Mouse (Mus musculus): ENCODE data around the gene Slc26a10. TPM values are rescaled to one million over a fixed set of nuclear protein-coding genes. Genes with fewer than 3 reads are reported as not detected.

Slc26a10 gene
- polyA plus RNA-seq, 1 experiment: 0.85 TPM

DNA sequence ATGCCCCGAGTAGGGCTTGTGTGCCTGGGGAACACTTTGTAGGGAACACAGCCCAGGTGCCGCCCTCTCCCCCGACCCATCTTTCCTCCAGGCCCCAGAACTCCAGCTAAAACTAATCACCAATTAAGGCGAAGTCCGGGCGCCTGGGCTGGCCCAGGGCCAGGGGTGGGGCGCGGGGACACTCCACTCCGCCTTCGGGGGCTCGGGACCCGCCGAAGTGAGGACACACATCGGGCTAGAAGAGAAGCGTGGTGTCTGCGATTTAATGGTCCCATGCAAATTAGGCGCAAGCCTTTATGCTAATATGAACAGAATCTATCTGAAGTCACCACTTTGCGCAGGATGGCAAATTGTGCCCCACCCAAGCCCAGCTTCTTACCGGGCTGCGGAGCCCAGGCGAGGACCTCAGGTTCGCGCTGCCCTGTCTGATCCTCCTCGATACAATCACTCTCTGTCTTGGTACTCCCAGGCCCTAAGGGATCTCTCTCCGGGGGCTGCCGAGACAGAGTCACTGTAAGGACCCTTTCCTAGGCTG, 8.7 kb upstream of the Slc26a10 start:
- H3K27ac ChIP-seq (ENCODE audit: insufficient read depth, low read depth, low read length): peak overlapping the region; percentile 81

DNA sequence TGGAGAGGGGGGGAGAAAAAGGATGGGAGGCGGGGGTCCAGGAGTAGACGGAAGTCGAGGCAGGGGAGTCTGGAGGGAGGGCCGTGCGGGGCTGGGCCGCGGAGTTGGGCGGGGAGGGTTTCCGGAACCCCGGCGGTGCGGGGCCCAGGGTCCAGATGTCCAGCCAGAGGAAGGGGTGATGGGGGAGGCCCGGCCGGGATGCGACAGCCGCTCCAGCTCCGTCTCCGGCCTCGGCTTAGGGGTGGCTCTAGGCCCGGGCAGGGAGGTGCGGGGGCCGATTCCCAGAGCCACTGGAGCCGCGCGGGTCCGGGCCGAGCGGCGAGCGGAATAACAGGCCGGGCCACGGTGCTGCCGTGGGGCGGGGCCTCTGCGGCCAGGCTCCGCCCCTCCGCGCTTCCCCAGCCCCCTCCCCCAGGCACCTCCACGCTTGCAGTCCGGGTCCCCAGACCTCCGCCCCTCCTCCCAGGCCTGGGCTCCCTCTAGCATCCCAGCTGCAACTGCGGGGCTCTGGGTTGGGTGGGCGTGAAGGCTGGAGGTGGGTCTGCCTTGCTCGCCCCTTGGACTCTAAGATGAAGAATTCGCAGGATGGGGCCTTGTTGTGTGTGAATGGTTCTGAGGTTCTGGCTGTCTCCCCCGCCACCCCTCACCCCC, 8.1 kb upstream of the Slc26a10 start:
- no peaks in the 10 kb centered on the region for H3K36me3 ChIP-seq (ENCODE audit: control insufficient read depth, insufficient read depth, low read length)
- H3K4me1 ChIP-seq (ENCODE audit: control insufficient read depth, insufficient read depth, insufficient read length, low read length): peaks cover 6% of the 10 kb centered on the region; the same call in 1 of the 2 replicates
- H3K27me3 ChIP-seq (ENCODE audit: control insufficient read depth, insufficient read depth, low read length): peaks cover 35% of the 10 kb centered on the region
- WGBS: under 1% methylated on average over 44 of the region's 46 CpGs
- no peak overlapping the region for H3K27ac ChIP-seq (ENCODE audit: insufficient read depth, low read depth, low read length)
- TF ChIP-seq CTCF (IDR thresholded peaks at IDR 0.05; ENCODE audit: extremely low read depth, insufficient read length, insufficient replicate concordance, low read depth, low read length) (no peak), POLR2A (IDR thresholded peaks at IDR 0.05; ENCODE audit: low read depth, low read length) (no peak)
- peak overlapping the region; percentile 63 for H3K4me3 ChIP-seq (ENCODE audit: low read depth, low read length)

More for the DNA sequence above, 8.7 kb upstream of the Slc26a10 start:
- no peaks in the 10 kb centered on the region for H3K36me3 ChIP-seq (ENCODE audit: control insufficient read depth, insufficient read depth, low read length)
- peaks cover 33% of the 10 kb centered on the region for H3K27me3 ChIP-seq (ENCODE audit: control insufficient read depth, insufficient read depth, low read length)
- H3K4me3 ChIP-seq (ENCODE audit: low read depth, low read length): peak overlapping the region; percentile 63
- H3K4me1 ChIP-seq (ENCODE audit: control insufficient read depth, insufficient read depth, insufficient read length, low read length): peaks cover 4% of the 10 kb centered on the region; the same call in 1 of the 2 replicates
- 1% methylated on average over 26 of the region's 26 CpGs for WGBS
- TF ChIP-seq CTCF (IDR thresholded peaks at IDR 0.05; ENCODE audit: extremely low read depth, insufficient read length, insufficient replicate concordance, low read depth, low read length): no peak
- no peak for TF ChIP-seq POLR2A (IDR thresholded peaks at IDR 0.05; ENCODE audit: low read depth, low read length)

DNA sequence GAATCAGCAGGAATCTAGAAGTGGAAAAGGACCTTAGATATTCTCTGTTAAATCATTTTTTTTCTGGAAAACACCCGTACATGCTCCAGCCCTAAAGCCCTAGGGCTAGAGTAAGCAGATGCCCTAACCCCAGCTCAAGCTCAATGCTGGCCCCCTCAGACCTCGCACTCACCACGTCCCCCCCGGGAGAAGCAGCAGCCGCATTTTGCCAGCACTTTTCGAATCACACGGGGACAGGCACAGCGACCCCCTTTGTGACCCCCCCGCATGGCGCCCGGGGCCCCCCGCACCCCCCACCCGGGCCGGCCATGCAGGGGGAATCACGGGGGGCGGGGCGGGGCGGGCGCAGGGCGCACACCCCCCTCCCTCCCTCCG, 7.6 kb upstream of the Slc26a10 start:
- H3K36me3 ChIP-seq (ENCODE audit: control insufficient read depth, insufficient read depth, low read length): no peaks in the 10 kb centered on the region
- peaks cover 8% of the 10 kb centered on the region; the same call in 1 of the 2 replicates for H3K4me1 ChIP-seq (ENCODE audit: control insufficient read depth, insufficient read depth, insufficient read length, low read length)
- H3K27ac ChIP-seq (ENCODE audit: insufficient read depth, low read depth, low read length): no peak overlapping the region
- 3% methylated on average over 16 of the region's 21 CpGs for WGBS
- peaks cover 39% of the 10 kb centered on the region for H3K27me3 ChIP-seq (ENCODE audit: control insufficient read depth, insufficient read depth, low read length)
- TF ChIP-seq CTCF (IDR thresholded peaks at IDR 0.05; ENCODE audit: extremely low read depth, insufficient read length, insufficient replicate concordance, low read depth, low read length) (no peak), POLR2A (IDR thresholded peaks at IDR 0.05; ENCODE audit: low read depth, low read length) (no peak)
- peak overlapping the region; percentile 63 for H3K4me3 ChIP-seq (ENCODE audit: low read depth, low read length)

DNA sequence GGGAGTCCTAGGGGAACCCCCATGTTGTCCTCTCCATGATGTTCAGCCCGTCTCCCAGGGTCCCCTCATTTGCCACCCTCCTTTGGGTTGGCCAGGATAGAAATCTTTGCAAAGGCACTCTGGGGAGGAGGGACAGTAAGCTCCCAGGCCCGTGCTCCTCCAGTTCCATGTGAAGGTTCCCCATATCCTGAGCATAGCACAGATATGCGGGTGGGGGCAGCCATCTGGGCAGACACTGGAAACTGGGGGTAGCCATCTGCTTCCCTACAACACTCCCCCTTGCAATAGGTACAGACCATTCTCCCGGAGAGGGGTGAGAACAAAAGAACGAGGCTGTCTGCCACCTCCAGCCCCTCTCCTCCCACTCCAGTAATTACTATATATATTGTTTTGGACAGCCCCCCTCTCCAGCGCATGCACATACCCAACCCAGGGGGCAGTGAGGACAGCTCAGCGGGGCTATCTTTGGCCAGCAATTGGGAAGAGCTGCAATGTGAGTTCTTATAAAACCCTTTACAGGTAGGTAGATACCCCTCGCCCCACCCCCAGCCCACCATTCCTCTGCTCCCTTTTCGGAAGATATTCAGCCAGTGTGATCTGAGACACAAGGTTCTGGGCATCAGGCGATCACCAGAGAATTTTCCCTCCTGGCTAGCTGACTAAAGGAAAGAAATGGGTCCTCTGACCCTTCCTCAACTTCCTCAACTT, 7.1 kb upstream of the Slc26a10 start:
- no peak for TF ChIP-seq CTCF (IDR thresholded peaks at IDR 0.05; ENCODE audit: extremely low read depth, insufficient read length, insufficient replicate concordance, low read depth, low read length)
- TF ChIP-seq POLR2A (IDR thresholded peaks at IDR 0.05; ENCODE audit: low read depth, low read length): no peak
- Histone ChIP-seq H3K4me3 (ENCODE audit: low read depth, low read length) (no peak overlapping the region), H3K27ac (ENCODE audit: insufficient read depth, low read depth, low read length) (no peak overlapping the region)

DNA sequence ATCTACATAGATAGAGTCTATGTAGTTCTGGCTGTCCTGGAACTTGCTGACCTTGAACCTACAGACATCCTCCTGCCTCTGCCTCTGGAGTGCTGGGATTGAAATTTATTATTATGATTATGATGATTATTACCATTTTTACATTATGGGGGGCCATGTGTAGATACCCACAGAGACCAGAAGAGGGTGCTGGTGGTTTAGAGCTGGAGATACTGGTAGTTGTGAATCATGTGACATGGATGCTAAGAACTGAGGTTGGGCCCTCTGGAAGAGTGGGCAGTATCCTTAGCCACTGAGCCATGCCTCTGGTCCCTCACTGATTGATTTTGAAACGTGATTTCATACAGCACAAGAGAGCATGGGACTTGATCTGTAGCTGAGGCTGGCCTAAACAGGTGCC, 6.0 kb upstream of the Slc26a10 start:
- TF ChIP-seq POLR2A (IDR thresholded peaks at IDR 0.05; ENCODE audit: low read depth, low read length) (no peak), CTCF (IDR thresholded peaks at IDR 0.05; ENCODE audit: extremely low read depth, insufficient read length, insufficient replicate concordance, low read depth, low read length) (no peak)
- peaks cover 47% of the 10 kb centered on the region for H3K27me3 ChIP-seq (ENCODE audit: control insufficient read depth, insufficient read depth, low read length)
- WGBS: 85% methylated on average over 1 of the region's 1 CpGs
- H3K27ac ChIP-seq (ENCODE audit: insufficient read depth, low read depth, low read length): no peak overlapping the region
- no peaks in the 10 kb centered on the region for H3K36me3 ChIP-seq (ENCODE audit: control insufficient read depth, insufficient read depth, low read length)
- H3K4me3 ChIP-seq (ENCODE audit: low read depth, low read length): no peak overlapping the region
- peaks cover 8% of the 10 kb centered on the region; the same call in 1 of the 2 replicates for H3K4me1 ChIP-seq (ENCODE audit: control insufficient read depth, insufficient read depth, insufficient read length, low read length)

More for the DNA sequence above, 7.1 kb upstream of the Slc26a10 start:
- H3K27me3 ChIP-seq (ENCODE audit: control insufficient read depth, insufficient read depth, low read length): peaks cover 43% of the 10 kb centered on the region
- WGBS: 63% methylated on average over 10 of the region's 10 CpGs
- H3K36me3 ChIP-seq (ENCODE audit: control insufficient read depth, insufficient read depth, low read length): no peaks in the 10 kb centered on the region
- peaks cover 8% of the 10 kb centered on the region; the same call in 1 of the 2 replicates for H3K4me1 ChIP-seq (ENCODE audit: control insufficient read depth, insufficient read depth, insufficient read length, low read length)

DNA sequence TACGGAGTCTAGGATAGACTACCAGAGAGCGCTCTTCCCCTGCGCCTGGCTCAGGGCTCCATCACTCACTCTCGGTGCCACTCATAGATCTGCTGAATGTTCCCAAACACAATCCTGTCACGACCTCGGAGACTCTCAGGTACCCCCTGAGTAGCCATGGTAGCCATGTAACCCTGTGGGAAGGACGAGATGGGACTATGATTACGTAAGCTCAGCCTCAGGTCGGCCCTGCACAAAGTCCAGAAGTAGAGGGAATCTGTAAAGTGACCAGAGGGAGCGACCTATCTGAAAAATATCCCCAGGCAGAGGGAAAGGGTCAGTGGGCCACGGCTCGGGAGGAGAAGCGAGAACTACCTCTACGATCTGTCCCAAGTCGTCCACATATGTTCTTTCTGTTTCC, 5.1 kb upstream of the Slc26a10 start:
- 74% methylated on average over 15 of the region's 15 CpGs for WGBS
- peaks cover 8% of the 10 kb centered on the region; the same call in 1 of the 2 replicates for H3K4me1 ChIP-seq (ENCODE audit: control insufficient read depth, insufficient read depth, insufficient read length, low read length)
- no peak overlapping the region for H3K4me3 ChIP-seq (ENCODE audit: low read depth, low read length)
- no peak overlapping the region for H3K27ac ChIP-seq (ENCODE audit: insufficient read depth, low read depth, low read length)
- peaks cover 51% of the 10 kb centered on the region for H3K27me3 ChIP-seq (ENCODE audit: control insufficient read depth, insufficient read depth, low read length)
- no peaks in the 10 kb centered on the region for H3K36me3 ChIP-seq (ENCODE audit: control insufficient read depth, insufficient read depth, low read length)
- TF ChIP-seq POLR2A (IDR thresholded peaks at IDR 0.05; ENCODE audit: low read depth, low read length) (no peak), CTCF (IDR thresholded peaks at IDR 0.05; ENCODE audit: extremely low read depth, insufficient read length, insufficient replicate concordance, low read depth, low read length) (no peak)

DNA sequence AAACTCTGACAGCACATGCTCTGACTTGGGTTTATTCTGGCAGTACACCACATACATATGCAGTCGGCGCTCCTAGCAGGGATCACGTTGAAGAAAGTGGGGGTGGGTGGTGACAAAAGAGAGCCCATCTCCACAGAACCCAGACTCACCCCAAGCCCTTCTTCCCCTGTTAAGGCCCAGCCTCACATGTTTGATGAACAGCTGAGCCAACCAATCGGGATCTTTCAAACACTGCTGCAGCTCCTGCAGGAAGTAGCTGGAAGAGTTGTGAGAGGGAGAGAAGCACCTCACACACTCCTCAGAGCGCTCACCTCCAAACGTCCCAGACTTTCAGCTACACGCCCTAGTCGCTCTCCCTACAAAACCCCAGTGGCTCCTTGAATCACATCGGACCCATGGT, 4.7 kb upstream of the Slc26a10 start:
- Histone ChIP-seq H3K4me3 (ENCODE audit: low read depth, low read length) (no peak overlapping the region), H3K36me3 (ENCODE audit: control insufficient read depth, insufficient read depth, low read length) (no peaks in the 10 kb centered on the region), H3K27me3 (ENCODE audit: control insufficient read depth, insufficient read depth, low read length) (peaks cover 55% of the 10 kb centered on the region), H3K27ac (ENCODE audit: insufficient read depth, low read depth, low read length) (no peak overlapping the region), H3K4me1 (ENCODE audit: control insufficient read depth, insufficient read depth, insufficient read length, low read length) (peaks cover 8% of the 10 kb centered on the region; the same call in 1 of the 2 replicates)
- TF ChIP-seq CTCF (IDR thresholded peaks at IDR 0.05; ENCODE audit: extremely low read depth, insufficient read length, insufficient replicate concordance, low read depth, low read length): no peak
- TF ChIP-seq POLR2A (IDR thresholded peaks at IDR 0.05; ENCODE audit: low read depth, low read length): no peak
- 72% methylated on average over 9 of the region's 9 CpGs for WGBS
